ENCODE assay signal across 7 mouse cellular contexts in the genomic region with DNA sequence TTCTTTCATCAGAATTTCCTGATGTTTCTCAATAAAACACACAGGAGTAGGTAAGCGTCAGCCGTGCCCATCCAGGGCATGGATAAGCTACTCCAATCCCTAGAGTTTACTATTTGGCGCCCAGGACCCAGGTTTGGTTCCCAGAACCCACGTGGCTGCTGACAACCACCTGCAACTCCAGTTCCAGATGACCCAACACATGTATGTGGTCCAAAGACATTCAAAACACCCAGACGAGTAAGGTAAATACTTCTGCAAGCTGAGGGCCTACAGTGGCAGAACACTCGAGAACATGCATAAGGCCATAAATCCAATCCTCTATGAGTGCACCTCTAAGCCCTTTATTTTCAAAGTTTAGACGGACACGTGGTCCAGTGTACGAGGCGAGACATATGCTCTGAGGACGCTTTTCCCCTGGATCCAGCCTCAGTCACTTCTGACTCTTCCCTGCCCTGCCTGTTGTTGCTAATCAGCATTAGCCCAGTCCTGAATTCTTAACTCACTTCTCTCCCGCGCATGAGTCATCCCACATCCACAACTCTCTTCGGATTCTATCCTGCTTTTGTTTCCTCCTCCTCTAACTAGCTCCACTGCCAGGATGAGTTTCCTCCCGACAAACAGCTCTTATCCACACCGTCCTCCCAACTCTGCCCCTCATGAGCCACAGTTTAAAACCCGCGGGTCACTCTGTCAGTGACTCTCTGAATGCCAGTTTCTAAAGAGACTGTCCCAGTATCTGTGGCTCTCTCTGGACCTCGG. TPM values are rescaled to one million over a fixed set of nuclear protein-coding genes. Genes with fewer than 3 reads are reported as not detected.
DNase-seq lines count a peak whose midpoint lies in the region; ATAC-seq and TF ChIP-seq lines count a peak whose summit lies in the region.

No protein-coding gene starts in this region.

- H3K27me3 ChIP-seq in neural tube, embryonic 11.5 days (ENCODE audit: control insufficient read depth, insufficient read depth, low read length): no peaks in the 10 kb centered on the region
- H3K27me3 ChIP-seq in embryonic facial prominence, embryonic 12.5 days: no peaks in the 10 kb centered on the region
- H3K27me3 ChIP-seq in hindbrain, postnatal 0 days (ENCODE audit: insufficient read depth, low read length): no peaks in the 10 kb centered on the region
- H3K27me3 ChIP-seq in neural tube, embryonic 12.5 days (replicated peaks): no peaks in the 10 kb centered on the region

- DNase-seq in neural tube, embryonic 11.5 days (ENCODE audit: low spot score): no peak
- DNase-seq in neural tube, embryonic 10.5 days (ENCODE audit: extremely low spot score, low spot score): no peak
- DNase-seq in hindbrain, postnatal 0 days (ENCODE audit: low spot score): no peak
- DNase-seq in ovary, adult 18-20 months (ENCODE audit: low spot score): no peak

- H3K36me3 ChIP-seq in neural tube, embryonic 11.5 days (ENCODE audit: control insufficient read depth, insufficient read depth, low read length): no peaks in the 10 kb centered on the region
- H3K36me3 ChIP-seq in embryonic facial prominence, embryonic 12.5 days: no peaks in the 10 kb centered on the region
- no peaks in the 10 kb centered on the region for H3K36me3 ChIP-seq in hindbrain, postnatal 0 days (ENCODE audit: insufficient read depth, low read length)
- H3K36me3 ChIP-seq in neural tube, embryonic 12.5 days: no peaks in the 10 kb centered on the region

- H3K27ac ChIP-seq in neural tube, embryonic 11.5 days (ENCODE audit: low read depth, low read length): no peak overlapping the region
- H3K27ac ChIP-seq in embryonic facial prominence, embryonic 12.5 days: no peak overlapping the region
- no peak overlapping the region for H3K27ac ChIP-seq in hindbrain, postnatal 0 days
- no peak overlapping the region for H3K27ac ChIP-seq in neural tube, embryonic 12.5 days

- 85% methylated on average over 19 of the region's 19 CpGs for WGBS in neural tube, embryonic 11.5 days
- 75% methylated on average over 19 of the region's 19 CpGs for WGBS in embryonic facial prominence, embryonic 12.5 days
- 67% methylated on average over 19 of the region's 19 CpGs for WGBS in hindbrain, postnatal 0 days
- WGBS in neural tube, embryonic 12.5 days: 77% methylated on average over 19 of the region's 19 CpGs

- peak overlapping the region; percentile 4; the same call in 1 of the 2 replicates for H3K4me3 ChIP-seq in neural tube, embryonic 11.5 days (ENCODE audit: low read depth, low read length)
- peak overlapping the region; percentile 77; the same call in 1 of the 2 replicates for H3K4me3 ChIP-seq in embryonic facial prominence, embryonic 12.5 days
- peak overlapping the region; percentile 93 for H3K4me3 ChIP-seq in hindbrain, postnatal 0 days (ENCODE audit: low read length)
- no peak overlapping the region for H3K4me3 ChIP-seq in neural tube, embryonic 12.5 days

- ATAC-seq in neural tube, embryonic 11.5 days (ENCODE audit: insufficient read depth, low FRiP score, low TSS enrichment): no peak
- no peak for ATAC-seq in embryonic facial prominence, embryonic 12.5 days (ENCODE audit: insufficient number of reproducible peaks, insufficient read depth, low FRiP score, low TSS enrichment)
- ATAC-seq in hindbrain, postnatal 0 days: no peak
- no peak for ATAC-seq in neural tube, embryonic 12.5 days (ENCODE audit: low FRiP score, low read depth)
- ATAC-seq in megakaryocyte-erythroid progenitor cell, adult 5-6 weeks (replicated peaks; ENCODE audit: low FRiP score, low TSS enrichment, poor library complexity, severe bottlenecking): no peak

- peak overlapping the region; percentile 20; the same call in 1 of the 2 replicates for H3K4me2 ChIP-seq in neural tube, embryonic 11.5 days (ENCODE audit: low read depth)
- H3K4me2 ChIP-seq in embryonic facial prominence, embryonic 12.5 days (replicated peaks): peak overlapping the region; percentile 78
- H3K4me2 ChIP-seq in hindbrain, postnatal 0 days (ENCODE audit: low read depth, low read length): peak overlapping the region; percentile 79
- H3K4me2 ChIP-seq in neural tube, embryonic 12.5 days (replicated peaks): peak overlapping the region; percentile 82

- H3K9ac ChIP-seq in neural tube, embryonic 11.5 days (ENCODE audit: low read length): no peak overlapping the region; the same call in 1 of the 2 replicates
- H3K9ac ChIP-seq in embryonic facial prominence, embryonic 12.5 days: no peak overlapping the region; the same call in 1 of the 2 replicates
- peak overlapping the region; percentile 42; the same call in 1 of the 2 replicates for H3K9ac ChIP-seq in hindbrain, postnatal 0 days (replicated peaks; ENCODE audit: low read length)
- peak overlapping the region; percentile 45; the same call in 1 of the 2 replicates for H3K9ac ChIP-seq in neural tube, embryonic 12.5 days

- TF ChIP-seq CTCF in hindbrain, postnatal 0 days (IDR thresholded peaks at IDR 0.05; ENCODE audit: low read depth): no peak

- peaks cover 26% of the 10 kb centered on the region for H3K4me1 ChIP-seq in neural tube, embryonic 11.5 days (ENCODE audit: control insufficient read depth, insufficient read depth, low read length)
- H3K4me1 ChIP-seq in embryonic facial prominence, embryonic 12.5 days: peaks cover 50% of the 10 kb centered on the region
- peaks cover 34% of the 10 kb centered on the region for H3K4me1 ChIP-seq in hindbrain, postnatal 0 days (ENCODE audit: insufficient read depth, low read length)
- H3K4me1 ChIP-seq in neural tube, embryonic 12.5 days: peaks cover 36% of the 10 kb centered on the region

- no peaks in the 10 kb centered on the region for H3K9me3 ChIP-seq in neural tube, embryonic 11.5 days (ENCODE audit: control insufficient read depth, low read length)
- no peaks in the 10 kb centered on the region for H3K9me3 ChIP-seq in embryonic facial prominence, embryonic 12.5 days
- H3K9me3 ChIP-seq in hindbrain, postnatal 0 days (ENCODE audit: low read length): no peaks in the 10 kb centered on the region
- H3K9me3 ChIP-seq in neural tube, embryonic 12.5 days: no peaks in the 10 kb centered on the region

RNA-seq across cellular contexts. Expression of gene Josd1, which starts 3.8 kb away (rescaled TPM):
- 14.6 and 16.4 TPM in 2 replicates for polyA plus RNA-seq in neural tube, embryonic 11.5 days (2014; fragmentation: Nextera tagmentation; extraction: Ambion mirVana)
- polyA plus RNA-seq in embryonic facial prominence, embryonic 12.5 days (2016; fragmentation: Nextera tagmentation; extraction: Ambion mirVana): 30.1 and 32.7 TPM in 2 replicates
- 53.3 and 57.9 TPM in 2 replicates for total RNA-seq in hindbrain, postnatal 0 days (2014; rRNA removed)
- polyA plus RNA-seq in hindbrain, postnatal 0 days (2015; fragmentation: Nextera tagmentation; extraction: Ambion mirVana): 18.1 and 20.0 TPM in 2 replicates
- polyA plus RNA-seq in neural tube, embryonic 12.5 days (2016; fragmentation: Nextera tagmentation; extraction: Ambion mirVana): 26.7 and 26.9 TPM in 2 replicates
- 43.6 and 59.8 TPM in 2 replicates for total RNA-seq in megakaryocyte-erythroid progenitor cell, adult 5-6 weeks (2014; fragmentation: Nextera tagmentation)
- total RNA-seq in megakaryocyte-erythroid progenitor cell, adult 5-6 weeks (2017): 43.8 and 49.8 TPM in 2 replicates

RNA-seq across cellular contexts. Expression of gene Gtpbp1, which starts 6.8 kb away (rescaled TPM):
- polyA plus RNA-seq in neural tube, embryonic 11.5 days (2014; fragmentation: Nextera tagmentation; extraction: Ambion mirVana): 39.7 and 42.5 TPM in 2 replicates
- polyA plus RNA-seq in embryonic facial prominence, embryonic 12.5 days (2016; fragmentation: Nextera tagmentation; extraction: Ambion mirVana): 41.5 and 43.6 TPM in 2 replicates
- 88.2 and 91.7 TPM in 2 replicates for total RNA-seq in hindbrain, postnatal 0 days (2014; rRNA removed)
- 36.7 and 38.3 TPM in 2 replicates for polyA plus RNA-seq in hindbrain, postnatal 0 days (2015; fragmentation: Nextera tagmentation; extraction: Ambion mirVana)
- 41.6 and 42.5 TPM in 2 replicates for polyA plus RNA-seq in neural tube, embryonic 12.5 days (2016; fragmentation: Nextera tagmentation; extraction: Ambion mirVana)
- 73.3 and 79.3 TPM in 2 replicates for total RNA-seq in megakaryocyte-erythroid progenitor cell, adult 5-6 weeks (2014; fragmentation: Nextera tagmentation)
- total RNA-seq in megakaryocyte-erythroid progenitor cell, adult 5-6 weeks (2017): 99.5 and 126 TPM in 2 replicates

RNA-seq across cellular contexts. Expression of gene Tomm22, which starts 13.2 kb away (rescaled TPM):
- 285 and 287 TPM in 2 replicates for polyA plus RNA-seq in neural tube, embryonic 11.5 days (2014; fragmentation: Nextera tagmentation; extraction: Ambion mirVana)
- polyA plus RNA-seq in embryonic facial prominence, embryonic 12.5 days (2016; fragmentation: Nextera tagmentation; extraction: Ambion mirVana): 229 and 235 TPM in 2 replicates
- total RNA-seq in hindbrain, postnatal 0 days (2014; rRNA removed): 139 and 149 TPM in 2 replicates
- 239 and 241 TPM in 2 replicates for polyA plus RNA-seq in hindbrain, postnatal 0 days (2015; fragmentation: Nextera tagmentation; extraction: Ambion mirVana)
- 261 and 264 TPM in 2 replicates for polyA plus RNA-seq in neural tube, embryonic 12.5 days (2016; fragmentation: Nextera tagmentation; extraction: Ambion mirVana)
- total RNA-seq in megakaryocyte-erythroid progenitor cell, adult 5-6 weeks (2014; fragmentation: Nextera tagmentation): 195 and 205 TPM in 2 replicates
- 85.4 and 108 TPM in 2 replicates for total RNA-seq in megakaryocyte-erythroid progenitor cell, adult 5-6 weeks (2017)

RNA-seq across cellular contexts. Expression of gene Cby1, which starts 24.9 kb away (rescaled TPM):
- polyA plus RNA-seq in neural tube, embryonic 11.5 days (2014; fragmentation: Nextera tagmentation; extraction: Ambion mirVana): 65.5 and 70.8 TPM in 2 replicates
- polyA plus RNA-seq in embryonic facial prominence, embryonic 12.5 days (2016; fragmentation: Nextera tagmentation; extraction: Ambion mirVana): 59.9 and 60.3 TPM in 2 replicates
- total RNA-seq in hindbrain, postnatal 0 days (2014; rRNA removed): 48.2 and 54.2 TPM in 2 replicates
- polyA plus RNA-seq in hindbrain, postnatal 0 days (2015; fragmentation: Nextera tagmentation; extraction: Ambion mirVana): 91.5 and 92.0 TPM in 2 replicates
- 72.0 and 74.2 TPM in 2 replicates for polyA plus RNA-seq in neural tube, embryonic 12.5 days (2016; fragmentation: Nextera tagmentation; extraction: Ambion mirVana)
- total RNA-seq in megakaryocyte-erythroid progenitor cell, adult 5-6 weeks (2014; fragmentation: Nextera tagmentation): 18.3 and 32.9 TPM in 2 replicates
- total RNA-seq in megakaryocyte-erythroid progenitor cell, adult 5-6 weeks (2017): 57.0 and 65.7 TPM in 2 replicates

RNA-seq across cellular contexts. Expression of gene Fam227a, which starts 25.1 kb away (rescaled TPM):
- 3.5 and 4.0 TPM in 2 replicates for polyA plus RNA-seq in neural tube, embryonic 11.5 days (2014; fragmentation: Nextera tagmentation; extraction: Ambion mirVana)
- polyA plus RNA-seq in embryonic facial prominence, embryonic 12.5 days (2016; fragmentation: Nextera tagmentation; extraction: Ambion mirVana): 2.6 and 2.9 TPM in 2 replicates
- 6.4 and 8.4 TPM in 2 replicates for total RNA-seq in hindbrain, postnatal 0 days (2014; rRNA removed)
- polyA plus RNA-seq in hindbrain, postnatal 0 days (2015; fragmentation: Nextera tagmentation; extraction: Ambion mirVana): 2.1 and 3.1 TPM in 2 replicates
- polyA plus RNA-seq in neural tube, embryonic 12.5 days (2016; fragmentation: Nextera tagmentation; extraction: Ambion mirVana): 4.3 and 6.0 TPM in 2 replicates
- total RNA-seq in megakaryocyte-erythroid progenitor cell, adult 5-6 weeks (2014; fragmentation: Nextera tagmentation): 1.1 and 11.4 TPM in 2 replicates
- 2.2 TPM in 1 of 2 replicates, not detected in the other for total RNA-seq in megakaryocyte-erythroid progenitor cell, adult 5-6 weeks (2017)

Comparison
In these comparisons a context has a peak if more than half of its experiments do, and no peak if none do; other contexts are left out.
1. H3K9ac ChIP-seq: peak in hindbrain, postnatal 0 days (single experiment) and neural tube, embryonic 12.5 days (single experiment); none in neural tube, embryonic 11.5 days (single experiment) and embryonic facial prominence, embryonic 12.5 days (single experiment).
2. H3K4me2 ChIP-seq: peak in every context shown above with its lines; median percentile 82 in neural tube, embryonic 12.5 days; 79 in hindbrain, postnatal 0 days; 78 in embryonic facial prominence, embryonic 12.5 days; 20 in neural tube, embryonic 11.5 days.